Mouse (Mus musculus): ENCODE measurements around the gene Mme.

Gene Mme

DNA sequence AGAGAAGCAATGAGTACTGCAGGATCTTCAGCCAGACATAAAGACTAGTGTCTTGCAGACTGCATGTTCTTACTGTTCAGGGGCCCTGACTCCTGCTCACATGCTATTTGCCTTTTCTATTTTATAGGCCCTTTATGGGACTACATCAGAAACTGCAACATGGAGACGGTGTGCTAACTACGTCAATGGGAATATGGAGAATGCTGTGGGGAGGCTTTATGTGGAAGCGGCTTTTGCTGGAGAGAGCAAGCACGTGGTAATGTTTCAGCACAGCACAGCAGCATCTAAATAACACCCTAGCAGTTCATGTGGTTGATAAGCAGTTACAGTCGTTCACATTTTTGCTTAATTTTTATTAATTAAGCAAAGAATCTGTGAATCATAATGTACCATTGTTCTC lies 103.7 kb downstream of the Mme start:
- in situ Hi-C loops (cut with MboI; ENCODE audit: low pct_unique_long_range_greater_than_20kb in 1 of 2, low sequenced_read_pairs in 2 of 2, unreplicated experiment in 1 of 2) = loop anchor here (25.0 kb wide), 2 partner anchors 858 to 883 kb away; no protein-coding TSS in a partner anchor

DNA sequence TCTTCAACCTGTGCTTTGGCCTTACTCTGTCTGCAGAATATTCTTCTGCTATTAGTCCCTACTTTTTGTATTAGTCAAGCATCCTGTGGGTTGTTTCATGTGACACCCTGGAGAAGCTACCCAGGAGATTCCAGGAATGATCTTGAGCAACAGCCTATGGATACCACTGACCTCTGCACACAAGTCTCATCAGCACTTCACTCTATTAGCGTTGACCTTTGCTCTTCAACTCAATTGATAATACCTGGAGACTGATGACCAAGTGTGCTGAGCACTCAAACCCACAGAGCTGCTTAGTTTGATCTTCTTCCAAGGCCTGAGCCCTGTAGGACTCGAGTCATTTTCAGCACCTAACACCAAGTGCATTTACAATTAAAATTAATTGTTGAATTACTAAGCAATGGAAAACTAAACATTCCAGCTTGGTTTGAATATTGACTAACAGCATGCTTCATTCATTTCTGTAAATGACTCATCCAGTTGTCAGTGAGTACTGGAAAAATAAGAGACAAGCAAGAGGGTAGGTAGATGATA lies 107.6 kb downstream of the Mme start:
- in situ Hi-C loops (cut with MboI; ENCODE audit: low pct_unique_long_range_greater_than_20kb in 1 of 2, low sequenced_read_pairs in 2 of 2, unreplicated experiment in 1 of 2) = loop anchor here (25.0 kb wide), 2 partner anchors 862 to 887 kb away; no protein-coding TSS in a partner anchor

GRCm38 (mm10) chr3:63350242-63350641 lies 108.9 kb downstream of the Mme start:
- in situ Hi-C loops (cut with MboI; ENCODE audit: low pct_unique_long_range_greater_than_20kb in 1 of 2, low sequenced_read_pairs in 2 of 2, unreplicated experiment in 1 of 2) = no loop called here

DNA sequence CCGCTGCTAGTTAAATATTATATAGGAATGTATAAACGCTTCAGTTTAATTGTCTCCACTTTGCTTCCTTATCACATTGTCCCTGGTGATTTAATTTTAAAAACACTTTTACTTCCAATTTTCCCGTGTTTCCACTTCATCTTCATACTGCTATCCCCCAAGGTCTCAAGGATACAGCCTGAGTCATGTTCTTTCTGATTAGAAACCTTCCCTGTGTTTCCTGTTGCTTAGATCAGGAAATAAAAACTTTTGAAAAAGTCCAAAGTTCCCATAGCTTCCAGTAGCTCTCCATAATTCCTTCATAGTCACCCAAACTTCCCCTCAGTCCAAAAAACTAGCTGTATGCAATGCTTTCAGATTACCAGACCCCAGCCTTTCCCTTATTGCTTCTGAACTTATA lies 109.4 kb downstream of the Mme start:
- in situ Hi-C loops (cut with MboI; ENCODE audit: low pct_unique_long_range_greater_than_20kb in 1 of 2, low sequenced_read_pairs in 2 of 2, unreplicated experiment in 1 of 2) = no loop called here

GRCm38 (mm10) chr3:63351680-63352260 lies 110.4 kb downstream of the Mme start:
- in situ Hi-C loops (cut with MboI; ENCODE audit: low pct_unique_long_range_greater_than_20kb in 1 of 2, low sequenced_read_pairs in 2 of 2, unreplicated experiment in 1 of 2) = no loop called here

- in situ Hi-C loops (cut with MboI; ENCODE audit: low pct_unique_long_range_greater_than_20kb in 1 of 2, low sequenced_read_pairs in 2 of 2, unreplicated experiment in 1 of 2) = no loop called here
Observed at GRCm38 (mm10) chr3:63359512-63359911, 118.2 kb downstream of the Mme start.

GRCm38 (mm10) chr3:63384989-63385388 lies 143.7 kb downstream of the Mme start:
- in situ Hi-C loops (cut with MboI; ENCODE audit: low pct_unique_long_range_greater_than_20kb in 1 of 2, low sequenced_read_pairs in 2 of 2, unreplicated experiment in 1 of 2) = no loop called here

- in situ Hi-C loops (cut with MboI; ENCODE audit: low pct_unique_long_range_greater_than_20kb in 1 of 2, low sequenced_read_pairs in 2 of 2, unreplicated experiment in 1 of 2) = no loop called here
Observed at GRCm38 (mm10) chr3:63390774-63391173, 149.4 kb downstream of the Mme start.

DNA sequence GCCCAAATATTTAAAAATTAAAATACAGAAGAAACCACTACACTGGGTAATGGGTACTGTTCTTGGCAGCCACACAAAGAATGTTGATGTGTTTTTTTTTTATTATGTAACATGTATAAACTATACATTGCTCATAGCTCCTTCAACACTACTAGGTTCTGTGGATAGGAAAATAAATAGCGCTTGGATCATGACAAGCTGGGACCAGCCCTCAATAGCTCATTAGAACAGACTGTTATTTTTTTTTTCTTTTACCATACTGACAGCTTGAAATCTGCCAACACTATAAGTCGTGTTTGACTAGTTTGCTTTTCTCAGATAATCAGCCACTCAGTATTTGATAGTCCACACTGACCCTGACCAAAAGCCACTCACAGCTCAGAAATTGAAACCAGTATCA lies 150.0 kb downstream of the Mme start:
- in situ Hi-C loops (cut with MboI; ENCODE audit: low pct_unique_long_range_greater_than_20kb in 1 of 2, low sequenced_read_pairs in 2 of 2, unreplicated experiment in 1 of 2) = no loop called here

DNA sequence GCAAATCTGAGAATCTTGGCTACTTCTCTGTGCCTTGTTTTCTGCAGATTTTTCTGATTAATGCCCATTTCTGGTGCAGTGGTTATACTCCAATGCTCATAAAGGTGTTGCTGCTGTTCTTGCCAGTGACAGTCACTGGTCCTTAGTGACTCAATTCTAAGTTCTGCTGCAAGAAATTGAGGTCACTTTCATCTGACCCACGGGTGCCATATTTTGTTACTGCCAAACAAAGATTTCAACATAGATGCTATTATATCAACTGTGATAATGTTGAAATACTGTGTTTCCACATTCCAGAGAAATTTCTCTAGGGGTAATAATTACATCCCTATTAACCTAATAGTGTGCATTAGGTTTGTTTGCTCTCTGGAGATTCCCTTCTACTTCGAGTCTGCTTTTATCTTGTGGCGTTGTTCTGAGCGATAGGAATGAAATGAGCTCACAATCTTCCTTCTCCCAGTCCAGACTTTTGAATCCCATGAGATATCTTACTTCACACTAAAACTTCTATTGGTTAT lies 153.1 kb downstream of the Mme start:
- in situ Hi-C loops (cut with MboI; ENCODE audit: low pct_unique_long_range_greater_than_20kb in 1 of 2, low sequenced_read_pairs in 2 of 2, unreplicated experiment in 1 of 2) = no loop called here

GRCm38 (mm10) chr3:63398171-63398570 lies 156.8 kb downstream of the Mme start:
- in situ Hi-C loops (cut with MboI; ENCODE audit: low pct_unique_long_range_greater_than_20kb in 1 of 2, low sequenced_read_pairs in 2 of 2, unreplicated experiment in 1 of 2) = no loop called here

- in situ Hi-C loops (cut with MboI; ENCODE audit: low pct_unique_long_range_greater_than_20kb in 1 of 2, low sequenced_read_pairs in 2 of 2, unreplicated experiment in 1 of 2) = no loop called here
Observed at GRCm38 (mm10) chr3:63406438-63406837, 165.1 kb downstream of the Mme start.

DNA sequence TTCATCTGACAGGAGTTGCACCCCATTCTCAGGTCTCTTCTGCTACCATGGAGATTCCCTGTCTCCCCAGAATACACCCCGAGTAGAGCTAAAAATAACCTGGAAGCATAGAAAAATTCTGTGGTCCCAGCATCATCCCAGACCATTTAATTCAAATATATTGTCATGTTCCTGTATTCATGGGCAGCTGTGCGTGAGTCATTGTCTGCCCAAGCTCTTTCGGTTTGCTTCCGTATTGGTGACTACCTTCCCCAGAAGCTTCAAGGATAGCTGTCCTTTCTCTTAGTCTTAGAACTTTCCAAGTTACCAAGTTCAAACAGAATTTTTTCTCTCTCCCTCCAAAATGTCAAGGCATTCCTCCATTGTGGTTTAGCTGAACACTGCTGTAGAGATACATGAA lies 169.7 kb downstream of the Mme start:
- in situ Hi-C loops (cut with MboI; ENCODE audit: low pct_unique_long_range_greater_than_20kb in 1 of 2, low sequenced_read_pairs in 2 of 2, unreplicated experiment in 1 of 2) = no loop called here

GRCm38 (mm10) chr3:63412220-63412937 lies 171.0 kb downstream of the Mme start:
- in situ Hi-C loops (cut with MboI; ENCODE audit: low pct_unique_long_range_greater_than_20kb in 1 of 2, low sequenced_read_pairs in 2 of 2, unreplicated experiment in 1 of 2) = no loop called here

DNA sequence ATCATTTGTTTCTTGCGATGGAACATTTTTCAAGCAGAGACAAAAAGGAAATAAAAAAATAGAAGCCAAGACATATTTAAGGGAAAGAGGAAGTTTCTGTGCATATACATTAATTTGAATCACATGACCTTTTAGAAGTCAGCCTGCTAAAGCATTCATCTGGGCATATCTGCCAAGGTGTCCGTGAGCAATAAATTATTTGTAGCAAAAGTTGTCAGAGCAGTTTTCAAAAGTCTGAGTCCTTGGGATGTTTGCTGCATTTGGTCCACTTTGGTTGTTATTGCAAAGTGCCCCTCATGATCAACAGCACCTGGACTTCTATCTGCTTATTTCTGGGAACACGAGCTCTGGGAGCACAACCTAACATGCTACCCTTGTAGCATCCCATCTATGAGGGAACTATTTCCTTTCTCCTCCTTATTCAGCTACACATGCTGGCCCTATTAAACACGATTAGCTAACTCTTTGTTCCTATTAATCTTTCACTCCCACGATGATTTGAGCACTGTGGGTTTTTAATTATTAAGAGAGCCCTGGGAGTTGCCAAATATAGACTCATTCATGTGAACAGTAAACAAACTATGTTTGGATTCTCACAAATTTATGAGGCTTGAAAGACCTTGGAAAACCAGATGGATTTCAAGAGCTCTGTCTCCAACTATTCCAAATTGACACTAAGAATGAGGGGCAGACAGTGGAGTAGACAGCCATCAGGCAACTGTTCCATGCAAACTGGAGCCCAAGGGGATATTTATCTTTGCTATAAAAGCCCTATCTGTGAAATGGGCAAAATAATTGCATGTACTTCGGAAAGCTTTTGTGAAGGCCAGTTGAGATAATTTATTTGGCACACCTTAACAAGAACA lies 171.9 kb downstream of the Mme start:
- in situ Hi-C loops (cut with MboI; ENCODE audit: low pct_unique_long_range_greater_than_20kb in 1 of 2, low sequenced_read_pairs in 2 of 2, unreplicated experiment in 1 of 2) = no loop called here

- in situ Hi-C loops (cut with MboI; ENCODE audit: low pct_unique_long_range_greater_than_20kb in 1 of 2, low sequenced_read_pairs in 2 of 2, unreplicated experiment in 1 of 2) = no loop called here
Observed at GRCm38 (mm10) chr3:63417284-63417683, 175.9 kb downstream of the Mme start.

DNA sequence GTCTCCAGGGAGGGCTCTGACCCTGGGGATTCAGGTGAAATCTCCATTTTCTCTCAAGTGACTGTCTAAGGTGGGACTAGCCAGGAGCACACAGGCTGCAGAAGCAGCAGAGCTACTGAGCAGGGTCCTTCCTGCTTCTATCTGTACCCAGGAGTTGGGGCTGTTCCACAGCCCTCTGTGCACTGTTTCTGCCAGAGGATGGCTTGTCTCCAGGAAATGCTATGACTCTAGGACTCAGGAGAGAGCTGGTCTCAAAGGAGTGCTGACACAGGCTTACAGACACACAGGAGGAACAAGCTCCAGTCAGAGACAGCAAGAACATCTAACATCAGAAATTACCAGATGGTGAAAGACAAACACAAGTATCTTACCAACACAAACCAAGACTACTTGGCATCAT lies 176.4 kb downstream of the Mme start:
- in situ Hi-C loops (cut with MboI; ENCODE audit: low pct_unique_long_range_greater_than_20kb in 1 of 2, low sequenced_read_pairs in 2 of 2, unreplicated experiment in 1 of 2) = no loop called here

- in situ Hi-C loops (cut with MboI; ENCODE audit: low pct_unique_long_range_greater_than_20kb in 1 of 2, low sequenced_read_pairs in 2 of 2, unreplicated experiment in 1 of 2) = no loop called here
Observed at GRCm38 (mm10) chr3:63423552-63423951, 182.2 kb downstream of the Mme start.
